Mouse (Mus musculus): ENCODE data around the gene Ifi207.
"Not testable (repeated sequence)": the region's sequence is repeated elsewhere in the genome, so short reads cannot be mapped to it uniquely, and the experiment has no call there.

The Ifi207 gene

DNA sequence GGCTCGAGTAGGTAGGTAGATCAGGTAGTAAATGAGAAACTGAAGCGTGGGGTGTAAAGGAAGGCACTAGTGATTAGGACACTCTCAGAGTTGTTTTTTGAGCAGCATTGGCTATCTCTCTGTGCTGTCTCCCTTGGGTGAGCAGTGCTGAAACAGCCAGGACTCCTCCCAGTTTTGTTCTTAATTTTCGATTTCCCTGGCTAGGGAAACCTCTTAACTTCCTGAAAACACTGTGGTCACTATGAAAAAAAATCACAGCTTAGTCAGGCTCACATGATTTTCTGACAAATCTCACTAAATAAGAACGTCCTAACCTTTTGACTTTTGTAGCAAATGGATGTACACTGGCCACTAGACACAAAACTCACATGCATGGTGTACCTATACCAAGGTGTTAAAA, at the start of gene Ifi207:
Gene Ifi207, minus strand, starts transcription at position 92 of the 400 bp plus-strand sequence.
- peak; percentile 16; the same call in 1 of the 2 replicates for TF ChIP-seq GATA4 (IDR thresholded peaks at IDR 0.05; ENCODE audit: insufficient replicate concordance, low read length)

DNA sequence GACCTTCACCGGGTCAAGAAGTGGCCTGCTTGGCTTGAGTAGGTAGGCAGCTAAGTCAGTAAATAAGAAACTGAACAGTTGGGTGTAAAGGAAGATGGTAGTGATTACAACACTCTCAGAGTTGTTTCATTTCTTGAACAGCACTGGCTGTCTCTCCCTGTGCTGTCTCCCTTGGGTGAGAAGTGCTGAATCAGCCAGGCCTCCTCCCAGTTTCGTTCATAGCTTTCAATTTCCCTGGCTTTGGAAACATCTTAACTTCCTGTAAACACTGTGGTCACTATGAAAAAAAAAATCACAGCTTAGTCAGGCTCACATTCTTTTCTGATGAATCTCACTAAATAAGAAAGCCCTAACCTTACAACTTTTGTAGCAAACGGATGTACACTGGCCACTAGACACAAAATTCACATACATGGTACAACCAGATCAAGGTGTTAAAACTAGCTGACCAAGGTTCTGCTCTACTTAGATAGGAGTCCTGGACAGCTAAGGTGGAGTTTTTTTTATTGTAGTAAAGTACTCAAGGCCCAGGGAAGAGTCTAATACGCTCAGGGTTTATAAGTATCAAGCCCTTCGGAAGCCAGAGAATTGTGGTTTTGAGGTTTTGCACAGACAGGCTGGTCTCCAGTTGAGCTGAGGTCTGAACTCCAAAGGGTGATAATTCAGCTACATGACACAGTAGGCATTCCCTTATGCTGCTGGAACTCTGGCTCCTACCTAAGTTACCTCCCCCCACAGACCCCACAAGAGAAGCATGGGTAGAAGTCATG, 25.5 kb upstream of the Ifi207 start, which contains the start of gene Ifi204:
Gene Ifi204, minus strand, starts transcription at position 96 of the 770 bp plus-strand sequence.
- TF ChIP-seq GATA4 (IDR thresholded peaks at IDR 0.05; ENCODE audit: insufficient replicate concordance, low read length) = peak; percentile 14; the same call in 1 of the 2 replicates

DNA sequence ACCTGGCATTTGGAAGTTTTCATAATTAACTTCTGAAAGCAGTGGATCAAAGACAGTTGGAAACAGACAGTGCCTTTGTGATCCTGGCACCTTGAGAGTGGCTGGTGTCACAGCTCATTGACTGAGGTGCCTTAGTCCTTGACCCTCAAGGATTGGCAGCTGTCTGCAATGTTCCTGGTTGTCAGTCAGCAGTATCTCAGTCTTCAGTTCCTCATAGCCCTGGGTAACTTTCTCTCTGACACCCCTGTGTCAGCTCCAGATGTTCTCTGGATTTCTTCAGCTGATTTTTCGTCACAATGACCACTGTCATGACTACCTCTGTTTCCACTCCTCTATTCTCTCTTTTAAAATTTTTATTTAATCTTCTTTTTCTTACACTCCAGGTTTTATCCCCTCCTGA, 715 bp upstream of the Ifi207 start:
- TF ChIP-seq GATA4 (IDR thresholded peaks at IDR 0.05; ENCODE audit: insufficient replicate concordance, low read length) = no peak

DNA sequence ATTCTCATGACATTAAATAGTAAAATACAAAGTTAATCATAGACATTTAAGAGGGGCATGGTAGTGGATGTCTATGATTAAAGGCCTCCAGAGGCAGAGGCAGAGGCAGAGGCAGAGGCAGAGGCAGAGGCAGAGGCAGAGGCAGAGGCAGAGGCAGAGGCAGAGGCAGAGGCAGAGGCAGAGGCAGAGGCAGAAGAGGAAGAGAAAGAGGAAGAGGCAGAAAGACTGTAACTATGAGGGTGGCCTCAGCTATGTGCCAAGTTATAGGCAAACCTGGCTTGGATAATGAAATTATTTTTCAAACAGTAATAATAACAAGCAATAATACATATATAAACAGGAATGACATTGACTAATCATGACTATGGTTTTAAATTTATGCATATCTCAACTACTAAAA, 1.0 kb downstream of the Ifi207 start:
- no peak for TF ChIP-seq GATA4 (IDR thresholded peaks at IDR 0.05; ENCODE audit: insufficient replicate concordance, low read length)

DNA sequence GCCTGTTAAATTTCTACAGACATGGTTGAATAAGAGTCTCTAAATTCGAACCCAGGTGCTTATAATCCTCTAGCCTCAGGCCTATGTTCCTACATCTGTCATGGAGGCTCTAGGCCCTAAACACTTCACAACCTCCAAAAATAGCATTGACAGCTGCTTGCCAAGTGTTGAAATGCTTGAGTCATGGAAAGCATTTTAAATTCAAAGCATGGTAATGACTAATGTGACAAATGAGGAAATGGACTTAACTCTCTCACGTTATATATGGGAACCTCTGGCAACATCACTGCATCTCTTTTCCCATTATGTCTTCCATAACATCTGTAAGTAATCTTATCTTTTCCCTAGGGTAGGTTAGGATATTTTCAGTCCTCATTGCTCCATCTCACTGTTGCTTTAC, 4.6 kb downstream of the Ifi207 start:
- TF ChIP-seq GATA4 (IDR thresholded peaks at IDR 0.05; ENCODE audit: insufficient replicate concordance, low read length) = no peak

DNA sequence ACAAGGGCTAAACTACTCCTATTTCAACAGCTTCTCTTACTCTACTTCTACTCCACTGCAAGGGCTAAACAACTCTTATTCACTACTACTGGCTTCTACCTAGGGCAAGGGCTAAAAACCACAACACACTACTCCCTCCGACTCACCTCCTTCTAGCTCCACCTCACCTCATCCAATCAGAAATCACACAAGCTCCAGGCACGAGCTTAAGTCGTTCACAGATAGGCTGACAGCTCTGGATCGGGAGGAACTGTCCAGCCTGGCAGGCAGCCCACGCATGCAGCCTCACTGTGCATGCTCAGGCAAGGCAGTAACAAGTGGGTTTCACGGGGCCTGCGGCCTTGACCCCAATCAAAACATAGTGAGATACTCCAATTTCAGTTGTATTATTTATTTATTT, 8.3 kb downstream of the Ifi207 start:
- TF ChIP-seq GATA4 (IDR thresholded peaks at IDR 0.05; ENCODE audit: insufficient replicate concordance, low read length) = no peak

DNA sequence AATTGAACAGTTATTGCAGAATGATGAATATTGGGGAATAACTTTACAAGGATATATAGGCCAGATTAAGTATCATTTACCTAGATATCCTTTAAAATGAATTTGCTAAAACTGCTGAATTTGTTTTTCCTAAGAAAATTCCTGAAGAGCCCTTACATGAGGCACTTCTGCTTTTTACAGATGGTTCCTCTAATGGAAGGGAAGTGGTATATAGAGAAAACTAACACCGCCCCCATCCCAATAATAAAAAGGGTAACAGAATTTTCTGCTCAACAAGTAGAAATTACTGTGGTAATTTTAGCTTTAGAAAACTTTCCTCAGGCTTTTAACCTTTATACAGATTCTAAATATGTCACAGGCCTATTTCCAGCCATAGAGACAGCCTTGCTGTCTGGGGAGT, 47.3 kb downstream of the Ifi207 start:
- no peak for TF ChIP-seq GATA4 (IDR thresholded peaks at IDR 0.05; ENCODE audit: insufficient replicate concordance, low read length)

DNA sequence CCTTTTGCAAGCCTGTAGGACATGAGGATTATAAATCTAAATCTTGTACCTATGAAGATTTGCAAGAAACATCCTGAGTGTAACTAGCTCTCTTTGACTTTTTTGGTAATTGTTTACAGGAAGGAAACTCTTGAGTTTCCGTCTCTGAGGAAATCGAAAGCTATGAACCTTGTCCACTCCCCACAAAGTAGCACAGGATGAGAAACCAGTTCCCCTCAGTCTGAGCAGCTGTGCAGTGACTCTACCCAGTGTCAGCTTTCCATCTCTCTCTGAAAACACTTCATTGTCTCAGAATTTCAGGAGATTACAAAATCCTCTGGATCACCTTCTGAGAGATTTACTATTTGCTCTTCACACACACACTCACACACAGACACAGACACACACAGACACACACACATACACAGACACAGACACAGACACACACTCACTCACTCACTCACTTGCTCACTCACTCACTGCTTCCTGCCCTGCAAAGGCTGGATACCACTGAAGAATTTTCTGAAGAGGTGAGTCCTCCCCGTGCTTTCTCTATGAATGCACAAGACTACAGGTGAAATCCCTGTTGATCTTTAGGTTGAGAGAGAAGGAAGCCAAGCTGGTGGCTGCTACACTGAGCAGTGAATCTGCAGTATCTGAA, 68.0 kb downstream of the Ifi207 start, which contains the start of gene Ifi208:
Gene Ifi208, plus strand, starts transcription at position 218 of the 640 bp plus-strand sequence.
- not testable (repeated sequence) for TF ChIP-seq GATA4 (IDR thresholded peaks at IDR 0.05; ENCODE audit: insufficient replicate concordance, low read length)

All from liver, adult (tissue).